Mouse (Mus musculus) megakaryocyte, embryonic 14.5 days (primary cell): ENCODE measurements around the gene Col15a1.

Experiments used
- FLI1 ChIP-seq: IDR thresholded peaks from 2 replicates; pipeline ENCODE4 v1.6.1; 2012; ENCODE audit warnings: low read length, inconsistent platforms, mixed read lengths
- GATA1 ChIP-seq: IDR thresholded peaks from 3 replicates; pipeline ENCODE4 v1.6.1; 2012; ENCODE audit warnings: mixed read lengths, low read length, inconsistent platforms, borderline replicate concordance

GRCm38 (mm10) chr4:47242127-47242526, 34.2 kb downstream of the Col15a1 start:
- TF ChIP-seq GATA1 (no peak), FLI1 (no peak)
